Mouse (Mus musculus): Measurements from ENCODE around the gene Hoxa9. TPM values are rescaled to one million over a fixed set of nuclear protein-coding genes. Genes with fewer than 3 reads are reported as not detected.

The Hoxa9 gene
- total and polyA plus RNA-seq, 2 experiments from 2014 or later = not detected

GRCm38 (mm10) chr6:52206882-52207683, 23.8 kb downstream of the Hoxa9 start:
- no peak overlapping the region for H3K4me2 ChIP-seq (ENCODE audit: low read depth, low read length, poor library complexity, severe bottlenecking)
- TF ChIP-seq CTCF (IDR thresholded peaks at IDR 0.05) = no peak
- WGBS = 6% methylated on average over 4 of the region's 4 CpGs
- H3K36me3 ChIP-seq (ENCODE audit: insufficient read depth, low read length) = no peaks in the 10 kb centered on the region
- no peaks in the 10 kb centered on the region for H3K4me1 ChIP-seq (ENCODE audit: insufficient read depth, low read length)
- peaks cover 97% of the 10 kb centered on the region for H3K27me3 ChIP-seq (ENCODE audit: insufficient read depth, low read length)
- DNase-seq (ENCODE audit: low spot score) (no peak), ATAC-seq (ENCODE audit: low FRiP score) (no peak)
- H3K9me3 ChIP-seq (ENCODE audit: low read length) = no peaks in the 10 kb centered on the region
- H3K4me3 ChIP-seq (ENCODE audit: low read depth, low read length) = no peak overlapping the region
- H3K27ac ChIP-seq (ENCODE audit: low read depth, low read length) = no peak overlapping the region
- H3K9ac ChIP-seq (replicated peaks; ENCODE audit: low read length, poor library complexity, severe bottlenecking) = no peak overlapping the region

DNA sequence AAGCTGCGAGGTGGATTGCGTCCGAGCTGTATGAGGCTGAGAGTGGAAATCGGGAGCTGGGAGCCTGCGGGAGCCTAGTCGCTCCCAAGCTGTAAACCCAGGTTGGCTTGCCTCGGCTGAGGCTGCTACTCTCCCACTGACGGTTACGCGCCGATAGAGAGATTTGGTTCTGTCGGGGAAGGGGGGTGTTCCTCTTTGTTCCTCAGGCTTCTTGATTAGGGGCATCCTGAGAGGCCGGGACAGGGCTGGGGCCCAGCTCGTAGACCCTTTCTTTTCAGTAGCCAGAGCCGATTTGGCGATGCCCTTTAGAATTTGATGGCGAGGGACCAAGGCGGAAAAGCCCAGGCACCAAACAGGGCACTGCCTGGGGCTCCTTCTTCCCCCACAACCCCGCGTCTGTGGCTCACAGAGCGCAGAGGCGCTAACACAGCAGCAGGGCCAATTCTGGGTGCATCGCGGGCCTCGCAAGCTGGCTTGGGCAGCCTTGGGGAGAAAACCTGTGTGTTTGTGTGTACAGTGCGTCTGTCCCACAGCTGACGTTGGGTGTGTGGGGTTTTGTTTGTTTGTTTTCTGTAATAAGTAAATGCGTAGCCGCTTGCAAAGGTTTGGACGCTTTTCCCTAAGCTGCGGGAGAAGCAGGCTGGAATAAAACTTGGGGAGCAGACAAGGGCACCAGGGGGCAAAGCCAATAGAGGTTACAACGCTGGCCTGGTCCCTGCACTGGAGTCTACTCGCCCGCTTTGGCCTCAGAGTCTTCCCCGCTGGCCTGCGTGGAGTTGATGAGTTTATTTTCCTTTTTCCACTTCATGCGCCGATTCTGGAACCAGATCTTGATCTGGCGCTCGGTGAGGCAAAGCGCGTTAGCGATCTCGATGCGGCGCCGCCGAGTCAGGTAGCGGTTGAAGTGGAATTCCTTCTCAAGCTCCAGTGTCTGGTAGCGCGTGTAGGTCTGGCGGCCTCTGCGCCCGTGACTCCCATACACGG, 25.0 kb downstream of the Hoxa9 start:
- no peak overlapping the region for H3K9ac ChIP-seq (replicated peaks; ENCODE audit: low read length, poor library complexity, severe bottlenecking)
- ATAC-seq (ENCODE audit: low FRiP score) (no peak), DNase-seq (ENCODE audit: low spot score) (no peak)
- no peaks in the 10 kb centered on the region for H3K36me3 ChIP-seq (ENCODE audit: insufficient read depth, low read length)
- no peak overlapping the region for H3K4me3 ChIP-seq (ENCODE audit: low read depth, low read length)
- peaks cover 97% of the 10 kb centered on the region for H3K27me3 ChIP-seq (ENCODE audit: insufficient read depth, low read length)
- no peak for TF ChIP-seq CTCF (IDR thresholded peaks at IDR 0.05)
- no peak overlapping the region for H3K4me2 ChIP-seq (ENCODE audit: low read depth, low read length, poor library complexity, severe bottlenecking)
- no peak overlapping the region for H3K27ac ChIP-seq (ENCODE audit: low read depth, low read length)
- no peaks in the 10 kb centered on the region for H3K4me1 ChIP-seq (ENCODE audit: insufficient read depth, low read length)
- WGBS = 1% methylated on average over 55 of the region's 55 CpGs
- H3K9me3 ChIP-seq (ENCODE audit: low read length) = no peaks in the 10 kb centered on the region

DNA sequence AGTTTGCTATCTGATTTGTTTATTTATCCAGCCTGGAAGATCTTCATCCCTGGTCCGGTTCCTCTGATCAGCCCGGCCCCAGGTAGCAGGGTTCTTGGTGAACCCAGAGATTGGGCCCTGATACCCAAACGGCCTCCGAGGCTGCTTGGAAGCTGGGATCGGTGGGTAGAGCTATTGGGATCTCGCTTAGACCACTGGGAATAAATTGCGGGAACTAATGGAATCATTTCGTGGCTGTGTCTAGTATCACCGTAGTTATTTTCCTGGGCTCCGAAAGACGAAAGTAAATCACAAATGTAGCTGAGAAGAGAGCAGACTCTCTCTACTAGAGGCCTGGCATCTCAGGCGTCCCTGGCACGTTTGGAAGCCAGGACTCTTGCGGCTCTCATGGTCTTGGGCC, 25.7 kb downstream of the Hoxa9 start:
- Histone ChIP-seq H3K27ac (ENCODE audit: low read depth, low read length) (no peak overlapping the region), H3K27me3 (ENCODE audit: insufficient read depth, low read length) (peaks cover 99% of the 10 kb centered on the region), H3K9me3 (ENCODE audit: low read length) (no peaks in the 10 kb centered on the region), H3K4me3 (ENCODE audit: low read depth, low read length) (no peak overlapping the region), H3K4me1 (ENCODE audit: insufficient read depth, low read length) (no peaks in the 10 kb centered on the region), H3K9ac (replicated peaks; ENCODE audit: low read length, poor library complexity, severe bottlenecking) (no peak overlapping the region), H3K36me3 (ENCODE audit: insufficient read depth, low read length) (no peaks in the 10 kb centered on the region), H3K4me2 (ENCODE audit: low read depth, low read length, poor library complexity, severe bottlenecking) (no peak overlapping the region)
- DNase-seq (ENCODE audit: low spot score) = no peak
- no peak for TF ChIP-seq CTCF (IDR thresholded peaks at IDR 0.05)
- WGBS = 5% methylated on average over 14 of the region's 14 CpGs
- ATAC-seq (ENCODE audit: low FRiP score) = no peak

GRCm38 (mm10) chr6:52204050-52204752, 26.7 kb downstream of the Hoxa9 start, which contains the start of gene Hoxa5:
TSS of gene Hoxa5 (minus strand) at chr6:52204587.
- Histone ChIP-seq H3K27ac (ENCODE audit: low read depth, low read length) (no peak within 1 kb of the TSS), H3K36me3 (ENCODE audit: insufficient read depth, low read length) (no peaks in the 10 kb centered on the region), H3K9ac (replicated peaks; ENCODE audit: low read length, poor library complexity, severe bottlenecking) (no peak within 1 kb of the TSS), H3K9me3 (ENCODE audit: low read length) (no peaks in the 10 kb centered on the region), H3K4me3 (ENCODE audit: low read depth, low read length) (peak within 1 kb of the TSS; percentile 0; the same call in 1 of the 2 replicates), H3K4me1 (ENCODE audit: insufficient read depth, low read length) (no peaks in the 10 kb centered on the region), H3K27me3 (ENCODE audit: insufficient read depth, low read length) (peaks cover 98% of the 10 kb centered on the region), H3K4me2 (ENCODE audit: low read depth, low read length, poor library complexity, severe bottlenecking) (0 out of 2 replicates have a peak within 1 kb of the TSS, but pooled peaks have one; percentile 20)
- peak; percentile 64 for TF ChIP-seq CTCF (IDR thresholded peaks at IDR 0.05)
- under 1% methylated on average over 65 of the region's 65 CpGs for WGBS
- DNase-seq (ENCODE audit: low spot score) (peak; percentile 82), ATAC-seq (ENCODE audit: low FRiP score) (no peak)

DNA sequence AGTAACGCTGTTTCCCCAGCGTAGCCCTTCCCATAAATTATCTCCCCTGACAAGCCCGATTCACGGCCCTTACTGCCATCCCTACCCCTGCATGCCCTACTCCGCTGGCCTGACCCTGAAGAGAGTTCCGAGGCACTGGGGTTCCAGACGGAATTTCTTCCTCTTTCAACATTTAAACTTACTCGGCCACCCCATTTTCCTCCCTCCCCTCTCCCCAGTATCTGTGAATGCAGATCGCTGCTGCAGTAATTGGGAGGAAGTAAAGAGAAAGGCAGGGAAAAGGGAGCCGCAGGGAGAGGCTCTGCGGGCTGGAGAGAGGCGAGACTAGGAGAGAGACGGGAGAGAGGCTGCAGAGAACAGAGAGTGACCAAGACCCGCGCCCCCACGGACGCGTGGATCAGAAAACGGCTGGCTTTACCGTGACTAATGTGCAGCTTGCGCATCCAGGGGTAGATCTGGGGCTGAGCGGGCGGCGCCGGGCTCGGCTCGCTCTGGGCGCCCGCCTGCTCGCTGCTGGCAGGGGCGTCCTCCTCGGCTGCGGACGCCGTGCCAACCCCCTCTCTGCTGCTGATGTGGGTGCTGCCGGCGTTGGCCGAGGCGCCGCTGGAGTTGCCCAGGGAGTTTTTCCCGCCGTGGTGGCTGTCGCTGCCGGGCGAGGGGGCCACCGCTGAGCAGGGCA, 27.4 kb downstream of the Hoxa9 start:
- WGBS = under 1% methylated on average over 39 of the region's 46 CpGs
- Histone ChIP-seq H3K4me2 (ENCODE audit: low read depth, low read length, poor library complexity, severe bottlenecking) (0 out of 2 replicates have a peak overlapping the region, but pooled peaks have one; percentile 20), H3K27ac (ENCODE audit: low read depth, low read length) (no peak overlapping the region), H3K36me3 (ENCODE audit: insufficient read depth, low read length) (no peaks in the 10 kb centered on the region), H3K27me3 (ENCODE audit: insufficient read depth, low read length) (peaks cover 98% of the 10 kb centered on the region), H3K9me3 (ENCODE audit: low read length) (no peaks in the 10 kb centered on the region), H3K4me1 (ENCODE audit: insufficient read depth, low read length) (no peaks in the 10 kb centered on the region), H3K4me3 (ENCODE audit: low read depth, low read length) (peak overlapping the region; percentile 0; the same call in 1 of the 2 replicates), H3K9ac (replicated peaks; ENCODE audit: low read length, poor library complexity, severe bottlenecking) (no peak overlapping the region)
- ATAC-seq (ENCODE audit: low FRiP score) (no peak), DNase-seq (ENCODE audit: low spot score) (no peak)
- TF ChIP-seq CTCF (IDR thresholded peaks at IDR 0.05) = no peak
